Mouse (Mus musculus): ENCODE data around the gene App.

The App gene

GRCm38 (mm10) chr16:85150902-85151301 is 22.7 kb downstream of the App start:
- no peak for DNase-seq

DNA sequence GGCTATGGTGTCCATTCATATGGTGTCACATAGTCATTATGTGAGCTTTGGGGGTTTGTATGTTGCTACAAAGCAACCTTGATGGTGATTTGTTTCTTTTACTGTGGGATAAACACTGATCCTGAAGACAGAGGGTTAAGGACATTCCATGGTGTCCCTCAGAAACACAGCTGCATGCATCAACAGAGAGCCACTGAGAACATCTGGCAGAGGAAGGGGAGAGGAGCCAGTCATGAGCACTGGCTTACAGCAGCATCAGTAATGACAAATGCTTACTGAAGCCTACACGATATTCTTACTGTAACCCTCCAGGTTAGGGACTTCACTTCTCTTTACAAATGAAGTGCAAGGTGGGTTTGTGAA is 24.1 kb downstream of the App start:
- DNase-seq, result no peak

DNA sequence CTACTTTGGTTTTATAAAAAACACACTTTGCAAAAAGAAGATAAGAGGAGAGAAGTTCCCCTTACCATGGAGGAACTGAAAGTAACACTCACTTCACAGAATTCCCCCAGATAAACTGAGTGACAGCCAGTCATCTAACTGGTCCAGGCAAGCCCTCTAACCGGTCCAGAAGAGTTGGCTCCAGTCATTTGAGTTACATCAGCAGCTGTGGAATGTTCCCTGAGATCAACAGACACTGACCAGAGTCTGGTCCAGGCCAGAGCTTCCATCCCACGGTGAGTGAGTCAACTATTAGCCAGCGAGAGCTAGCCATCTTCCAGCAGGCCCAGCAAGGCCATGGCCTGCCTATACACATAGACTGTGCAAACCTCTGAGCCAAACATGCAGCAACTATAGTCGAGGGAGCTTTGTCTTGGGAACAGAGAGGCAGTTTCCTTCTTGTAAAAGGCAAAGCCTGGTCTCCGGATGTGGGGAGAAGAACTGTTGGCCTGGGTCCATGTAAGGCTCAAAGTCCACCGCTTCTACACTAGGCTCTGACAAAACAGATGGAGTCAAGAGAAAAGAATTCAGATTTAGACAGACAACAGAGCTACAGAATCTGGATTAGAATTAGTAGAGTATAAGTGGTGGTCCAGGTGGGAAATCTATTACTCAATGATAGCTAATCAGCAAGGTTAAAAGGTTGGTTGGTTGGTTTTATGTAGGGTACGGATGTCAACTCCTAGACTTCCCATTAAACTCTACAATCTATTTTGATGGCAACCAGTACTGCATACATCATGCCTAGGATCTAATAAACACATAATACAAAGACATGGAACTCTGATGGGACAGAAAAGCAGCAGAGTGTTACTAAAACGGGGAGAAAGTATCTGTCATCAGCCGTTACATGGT is 24.7 kb downstream of the App start:
- no peak for DNase-seq

- DNase-seq, result no peak
These were observed 26.1 kb downstream of the App start for GRCm38 (mm10) chr16:85147440-85147839.

DNA sequence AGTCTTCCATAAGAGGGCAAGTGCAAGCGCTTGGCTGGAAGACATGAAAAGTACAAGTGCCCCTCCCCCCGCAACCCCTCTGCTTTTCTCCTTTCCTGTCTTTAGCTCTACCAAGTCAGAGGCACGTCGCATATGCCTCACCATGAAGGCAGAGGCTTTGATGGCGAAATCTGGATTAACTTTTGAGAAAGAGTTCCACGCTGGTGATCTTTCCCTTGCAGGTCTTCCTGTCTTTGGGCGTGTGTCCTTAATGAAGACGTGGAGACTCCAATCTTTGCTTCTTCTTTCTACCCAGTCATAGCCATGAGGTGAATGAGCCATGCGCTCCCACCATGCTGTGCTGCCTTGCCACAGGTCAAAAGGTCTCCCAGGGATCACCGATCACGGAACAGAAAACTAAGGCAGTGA is 27.8 kb downstream of the App start:
- DNase-seq, result no peak

DNA sequence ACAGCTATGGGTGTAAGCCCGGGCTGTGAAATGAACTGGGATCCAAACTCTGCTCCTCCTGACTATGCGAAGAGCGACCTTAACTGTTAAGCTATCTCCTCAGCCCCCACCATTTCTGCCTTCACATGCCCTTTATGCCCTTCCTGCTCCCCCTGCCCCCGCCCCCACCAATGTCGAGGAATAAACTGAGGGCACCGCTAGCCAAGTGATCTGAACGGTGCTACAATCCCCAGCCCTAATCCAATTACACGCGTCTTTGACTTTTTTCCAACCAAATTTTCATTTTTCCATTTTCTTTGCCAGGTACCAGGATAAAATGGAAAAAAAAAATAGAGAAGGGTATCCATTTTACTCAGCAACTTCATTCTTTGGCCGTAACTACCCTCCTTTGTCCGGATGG is 28.2 kb downstream of the App start:
- no peak for DNase-seq

GRCm38 (mm10) chr16:85144401-85144800 is 29.2 kb downstream of the App start:
- DNase-seq, result no peak

- DNase-seq, result no peak
These were observed 29.7 kb downstream of the App start for GRCm38 (mm10) chr16:85143863-85144262.

GRCm38 (mm10) chr16:85143188-85143587 is 30.4 kb downstream of the App start:
- no peak for DNase-seq

GRCm38 (mm10) chr16:85141404-85141803 is 32.2 kb downstream of the App start:
- DNase-seq, result no peak

DNA sequence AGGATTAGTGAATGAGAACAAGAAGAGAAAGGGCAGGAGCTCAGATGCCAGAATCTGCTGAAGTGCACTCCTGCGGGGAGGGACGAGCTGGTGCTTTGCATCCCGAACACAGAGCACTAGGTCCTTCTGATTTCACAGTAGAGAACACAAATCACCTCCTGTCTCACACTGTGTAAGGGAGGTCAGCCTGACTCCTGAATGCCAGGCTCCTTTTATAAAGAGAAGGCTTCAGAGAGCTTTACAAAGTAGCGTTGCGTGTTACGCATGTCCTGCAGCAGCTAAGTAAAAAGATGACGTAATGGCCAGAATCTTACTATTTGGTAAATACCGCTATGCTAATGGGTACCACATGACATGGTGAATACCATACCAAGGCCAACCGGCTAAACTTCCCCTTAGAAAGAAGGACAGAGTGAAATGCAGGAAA is 34.4 kb downstream of the App start:
- no peak for DNase-seq

GRCm38 (mm10) chr16:85137348-85137747 is 36.2 kb downstream of the App start:
- DNase-seq, result no peak

- DNase-seq, result no peak
These were observed 37.5 kb downstream of the App start for GRCm38 (mm10) chr16:85136046-85136445.

GRCm38 (mm10) chr16:85133468-85133881 is 40.1 kb downstream of the App start:
- no peak for DNase-seq

DNA sequence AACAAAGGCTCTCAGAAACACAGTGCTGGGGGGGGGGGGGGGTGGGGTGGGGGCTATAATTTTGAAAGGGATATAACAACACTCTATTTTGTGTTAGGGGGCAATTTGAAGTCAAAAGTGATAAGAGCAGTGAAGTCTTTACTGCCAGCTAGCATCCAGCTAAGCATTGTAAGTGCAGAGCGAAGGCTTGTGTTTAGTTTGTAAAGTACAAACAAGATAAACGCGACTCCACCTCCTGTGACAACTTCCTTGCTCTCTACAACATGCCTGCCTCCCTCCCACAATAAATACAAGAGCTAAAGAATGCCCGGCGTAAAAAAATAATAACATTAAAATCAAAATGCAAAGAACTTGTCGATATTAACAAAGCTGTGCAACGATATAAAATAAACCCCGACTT is 40.5 kb downstream of the App start:
- DNase-seq, result no peak

GRCm38 (mm10) chr16:85132182-85132581 is 41.4 kb downstream of the App start:
- DNase-seq, result no peak

GRCm38 (mm10) chr16:85130861-85131556 is 42.6 kb downstream of the App start:
- DNase-seq, result no peak

DNA sequence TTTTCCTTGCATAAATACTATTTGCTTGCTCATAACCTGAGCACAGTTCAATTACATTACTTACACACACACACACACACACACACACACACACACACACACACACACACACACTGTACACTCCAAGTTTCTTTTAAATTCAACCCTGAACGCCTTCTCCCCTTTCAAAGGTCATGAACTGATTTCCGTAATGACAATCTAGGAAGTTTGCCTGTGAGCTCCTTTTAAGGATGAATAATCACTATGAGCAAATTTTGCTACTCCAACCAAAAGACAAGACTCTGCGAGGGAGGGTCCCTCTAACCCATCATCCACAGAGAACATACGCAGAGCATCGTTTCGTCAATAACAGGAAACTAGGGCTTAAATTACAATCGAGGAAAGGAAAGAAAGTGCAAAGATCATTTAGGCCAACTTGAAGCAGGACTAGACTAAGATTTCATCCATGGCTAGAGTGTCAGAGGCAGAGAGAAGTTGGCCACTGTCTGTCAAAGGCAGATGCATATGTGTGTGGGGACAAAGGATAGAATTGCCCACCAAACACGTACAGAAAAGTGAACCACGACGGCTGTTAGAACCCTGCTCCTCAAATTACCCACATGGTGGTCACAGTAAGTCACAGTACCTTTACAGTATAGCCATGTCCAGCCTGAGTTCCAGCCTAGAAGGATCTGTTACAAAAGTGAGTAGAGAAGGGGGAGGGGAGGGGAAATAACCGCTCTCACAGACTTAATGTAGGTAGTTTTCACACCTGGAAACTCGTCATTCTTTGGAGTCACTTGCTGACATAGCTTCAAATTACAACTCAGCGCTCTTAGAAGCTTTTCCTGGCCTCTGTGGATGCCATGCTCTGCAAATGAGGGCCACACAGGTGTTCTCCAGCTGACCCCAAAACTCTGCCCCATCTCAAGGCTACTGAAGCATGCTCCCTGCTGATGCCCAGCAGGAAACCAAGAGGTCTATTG is 44.6 kb downstream of the App start:
- no peak for DNase-seq

GRCm38 (mm10) chr16:85128347-85128664 is 45.3 kb downstream of the App start:
- no peak for DNase-seq

- DNase-seq, result no peak
These were observed 45.8 kb downstream of the App start for GRCm38 (mm10) chr16:85127661-85128346.

DNA sequence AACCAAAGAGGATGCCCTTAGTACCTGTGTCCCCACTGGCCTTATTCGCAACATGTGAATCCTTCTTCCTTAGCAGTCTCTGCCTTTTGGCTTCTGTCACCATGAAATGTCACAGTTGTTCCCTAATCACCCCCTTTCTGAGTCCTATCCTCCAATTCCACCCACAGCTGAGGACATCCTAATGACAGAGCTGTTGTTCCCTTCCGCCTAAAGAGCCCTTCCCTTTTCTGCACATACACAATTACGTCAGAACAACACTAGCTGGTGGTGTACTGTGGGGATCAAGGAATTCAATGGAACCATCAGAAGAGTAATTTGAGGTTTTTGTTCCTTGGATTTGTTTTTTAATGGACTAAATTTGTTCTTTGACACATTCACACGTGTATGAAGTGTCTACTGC is 48.9 kb downstream of the App start:
- DNase-seq, result no peak

DNA sequence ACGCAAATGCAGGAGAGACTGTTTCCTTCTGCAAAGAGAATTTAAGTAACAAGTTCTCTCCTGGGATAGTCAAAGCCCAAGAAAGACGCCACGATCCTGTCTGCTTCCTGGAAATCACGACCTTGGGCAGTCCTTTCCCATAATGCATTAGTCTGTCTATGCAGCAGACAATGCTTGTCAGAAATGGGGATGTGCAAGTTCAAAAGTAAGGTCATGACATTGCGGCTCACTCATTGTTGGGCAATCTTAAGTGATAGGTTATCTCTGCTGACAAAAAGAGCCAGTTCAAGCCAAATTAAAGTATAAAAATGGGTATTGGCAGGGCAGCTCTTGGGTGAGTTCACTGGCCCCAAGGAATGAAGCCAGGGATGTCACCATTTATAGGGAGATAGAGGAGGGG is 51.6 kb downstream of the App start:
- no peak for DNase-seq

- DNase-seq, result no peak
These were observed 54.6 kb downstream of the App start for GRCm38 (mm10) chr16:85118916-85119315.

Data from thymus, adult 18-20 months (tissue).